Mouse (Mus musculus) C2C12 (cell line): ENCODE measurements around the gene Scnm1. TPM values are rescaled to one million over a fixed set of nuclear protein-coding genes. Genes with fewer than 3 reads are reported as not detected.

Source experiments
- H3K27me3 ChIP-seq: one replicate; pipeline ENCODE4 v1.6.1; 2011; ENCODE audit not compliant: control insufficient read depth, insufficient read depth, insufficient read length
- H3K36me3 ChIP-seq: one replicate; pipeline ENCODE4 v1.6.1; 2011; ENCODE audit not compliant: control insufficient read depth, insufficient read depth
- H3K4me3 ChIP-seq: one replicate; pipeline ENCODE4 v1.5.1; 2011; ENCODE audit warnings: mild to moderate bottlenecking, control low read depth; ENCODE audit not compliant: poor library complexity, insufficient read depth, severe bottlenecking
- H3K79me2 ChIP-seq: one replicate; pipeline ENCODE4 v1.6.1; 2011; ENCODE audit not compliant: control insufficient read depth, insufficient read depth
- H3K79me3 ChIP-seq: one replicate; pipeline ENCODE4 v1.6.1; 2011; ENCODE audit warnings: low read depth, control low read depth
- H3ac ChIP-seq: one replicate; pipeline ENCODE3; 2011; ENCODE audit warnings: low read depth; ENCODE audit not compliant: control insufficient read depth, insufficient read length
- CEBPB ChIP-seq: IDR thresholded peaks from one replicate; pipeline ENCODE4 v1.6.1; 2011; ENCODE audit warnings: low read depth, mild to moderate bottlenecking, control low read depth, moderate library complexity
- CTCF ChIP-seq: IDR thresholded peaks from one replicate; pipeline ENCODE4 v1.5.1; 2011; ENCODE audit not compliant: control insufficient read depth, insufficient read depth, insufficient read length
- FOSL1 ChIP-seq: IDR thresholded peaks from one replicate; pipeline ENCODE4 v1.8.0; 2011; ENCODE audit warnings: mild to moderate bottlenecking, low read length; ENCODE audit not compliant: poor library complexity, insufficient read depth, severe bottlenecking
- MAX ChIP-seq: IDR thresholded peaks from one replicate; pipeline ENCODE4 v1.6.1; 2011; ENCODE audit warnings: mild to moderate bottlenecking, control low read depth
- MYOD1 ChIP-seq: IDR thresholded peaks from one replicate; pipeline ENCODE4 v1.6.1; 2011; ENCODE audit warnings: low read depth; ENCODE audit not compliant: control insufficient read depth, insufficient read length
- MYOG ChIP-seq: IDR thresholded peaks from one replicate; pipeline ENCODE4 v1.6.1; 2011; ENCODE audit not compliant: control insufficient read depth, insufficient read length; ENCODE audit errors: extremely low read depth
- USF1 ChIP-seq: IDR thresholded peaks from one replicate; pipeline ENCODE4 v1.6.1; 2011; ENCODE audit warnings: low read depth, mild to moderate bottlenecking, control low read depth, moderate library complexity
- polyA plus RNA-seq: library from polyadenylated mRNA; unstranded; fragments of >200 nt; fragmentation: generic; extraction: Trizol; gene quantifications from one replicate; pipeline ENCODE4 v1.2.1, GENCODE M21; 2012; ENCODE audit warnings: missing spikeins

Scnm1 gene
- polyA plus RNA-seq, 1 experiment: 22.2 TPM

DNA sequence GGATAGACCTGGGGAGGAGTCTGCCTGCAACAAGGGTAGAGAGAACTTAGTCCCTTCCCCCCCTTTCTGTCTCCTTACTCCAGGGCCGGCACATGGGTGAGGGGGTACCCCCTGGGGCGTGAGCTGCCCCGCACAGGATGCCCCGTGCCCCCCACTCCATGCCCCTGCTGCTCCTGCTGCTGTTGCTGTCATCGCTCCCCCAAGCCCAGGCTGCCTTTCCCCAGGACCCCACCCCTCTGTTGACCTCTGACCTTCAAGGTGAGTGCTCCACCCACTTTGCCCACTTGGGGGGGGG lies 30.4 kb upstream of the Scnm1 start:
- no peaks in the 10 kb centered on the region for H3K36me3 ChIP-seq
- no peak overlapping the region for H3K4me3 ChIP-seq

DNA sequence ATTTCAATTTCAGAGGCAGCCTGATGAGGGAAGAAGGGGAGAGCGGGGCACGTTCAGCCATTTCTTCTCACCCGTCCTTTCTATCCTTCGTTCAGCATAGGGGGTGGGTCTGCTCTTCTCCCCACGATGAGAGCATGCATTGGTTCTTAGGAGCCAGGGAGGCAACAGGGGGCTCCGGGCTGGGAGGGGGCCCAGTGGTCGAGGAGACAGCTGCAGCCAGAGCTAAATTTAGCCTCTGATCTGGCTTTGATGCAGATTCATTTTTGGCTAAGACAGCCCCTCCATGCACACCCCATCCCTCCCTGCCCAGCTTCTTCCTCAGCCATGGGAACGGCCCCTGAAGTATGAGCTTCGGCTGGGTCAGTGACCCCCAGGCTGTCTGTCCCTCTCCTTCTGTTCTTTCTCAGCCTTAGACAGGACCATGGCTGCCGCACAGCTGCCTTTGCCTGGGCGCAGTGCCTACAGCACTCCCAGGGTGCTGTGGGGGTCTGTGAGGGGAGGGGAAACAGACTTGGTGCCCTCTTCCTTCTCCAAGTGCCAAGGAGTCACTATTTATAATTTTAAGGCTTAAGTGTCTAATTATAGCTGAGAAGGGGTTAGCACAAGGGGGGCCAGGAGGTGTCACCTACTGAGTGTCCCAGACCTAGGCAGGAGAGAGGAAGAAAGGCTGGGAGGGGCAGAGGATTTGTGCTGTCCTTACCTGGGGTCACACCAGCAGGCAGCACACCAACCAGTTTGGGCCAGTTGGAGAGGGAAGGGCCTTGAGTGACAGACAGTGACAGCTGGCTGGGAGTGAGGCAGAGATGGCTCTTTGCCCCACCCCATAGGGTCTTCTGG lies 29.8 kb upstream of the Scnm1 start:
- peak; percentile 99 for TF ChIP-seq MYOD1
- TF ChIP-seq MAX: no peak
- Histone ChIP-seq H3K36me3 (no peaks in the 10 kb centered on the region), H3K4me3 (no peak overlapping the region), H3K79me3 (no peaks in the 10 kb centered on the region), H3K27me3 (no peaks in the 10 kb centered on the region), H3ac (peak overlapping the region; percentile 12), H3K79me2 (no peaks in the 10 kb centered on the region)

More for the DNA sequence above, 30.4 kb upstream of the Scnm1 start:
- no peaks in the 10 kb centered on the region for H3K79me2 ChIP-seq
- H3K27me3 ChIP-seq: no peaks in the 10 kb centered on the region
- no peaks in the 10 kb centered on the region for H3K79me3 ChIP-seq
- H3ac ChIP-seq: no peak overlapping the region
- no peak for TF ChIP-seq MAX
- TF ChIP-seq MYOD1: no peak
- no peak for TF ChIP-seq CEBPB
- TF ChIP-seq CTCF: no peak
- TF ChIP-seq MYOG: no peak
- no peak for TF ChIP-seq FOSL1
- no peak for TF ChIP-seq USF1

GRCm38 (mm10) chr3:95162345-95162628 lies 28.5 kb upstream of the Scnm1 start:
- TF ChIP-seq USF1 (no peak), FOSL1 (no peak), MYOG (no peak), CEBPB (no peak), CTCF (no peak), MAX (no peak), MYOD1 (no peak)
- no peak overlapping the region for H3ac ChIP-seq
- H3K79me3 ChIP-seq: no peaks in the 10 kb centered on the region
- H3K4me3 ChIP-seq: no peak overlapping the region
- no peaks in the 10 kb centered on the region for H3K36me3 ChIP-seq
- no peaks in the 10 kb centered on the region for H3K79me2 ChIP-seq
- H3K27me3 ChIP-seq: no peaks in the 10 kb centered on the region

DNA sequence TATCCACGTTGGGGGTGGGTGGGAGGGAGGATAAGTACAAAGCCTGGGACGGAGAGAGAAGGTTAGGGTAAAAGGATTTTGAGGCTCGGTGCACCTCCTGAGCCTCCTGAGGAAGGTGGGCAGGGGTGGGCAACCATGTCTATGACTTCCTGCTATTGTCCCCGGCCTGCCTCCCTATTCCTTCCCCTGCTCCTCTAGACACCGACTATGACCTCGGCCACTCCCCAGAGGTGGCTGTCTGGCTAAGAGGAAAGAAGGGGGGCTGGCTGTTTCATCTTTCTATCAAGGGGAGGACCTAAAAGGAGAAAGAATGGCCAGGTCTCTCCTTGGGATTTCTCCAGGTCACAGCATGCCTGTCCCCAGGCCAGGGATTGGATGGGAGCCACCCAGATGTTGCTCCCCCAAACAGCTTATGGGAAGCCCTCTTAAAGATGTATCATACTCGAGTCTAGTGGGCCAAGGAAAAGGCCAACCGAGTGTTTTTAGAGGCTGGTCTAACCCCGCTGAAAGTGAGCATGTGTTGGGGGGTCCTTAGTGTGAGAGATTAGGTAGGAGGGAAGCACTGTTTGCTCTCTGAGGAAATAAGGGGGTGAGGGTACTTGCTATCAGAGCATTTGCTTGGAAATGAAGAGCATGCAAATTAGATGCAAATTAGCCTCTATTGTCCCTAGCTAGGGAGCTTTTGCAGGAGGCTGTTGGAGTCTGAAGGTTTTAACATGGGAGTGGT lies 28.0 kb upstream of the Scnm1 start:
- Histone ChIP-seq H3K27me3 (no peaks in the 10 kb centered on the region), H3K36me3 (no peaks in the 10 kb centered on the region), H3K79me2 (no peaks in the 10 kb centered on the region), H3ac (no peak overlapping the region), H3K4me3 (no peak overlapping the region), H3K79me3 (no peaks in the 10 kb centered on the region)
- no peak for TF ChIP-seq MAX
- no peak for TF ChIP-seq CEBPB
- no peak for TF ChIP-seq FOSL1
- no peak for TF ChIP-seq MYOG
- TF ChIP-seq MYOD1: no peak
- TF ChIP-seq CTCF: no peak

GRCm38 (mm10) chr3:95161041-95161551 lies 27.3 kb upstream of the Scnm1 start:
- H3K79me2 ChIP-seq: no peaks in the 10 kb centered on the region
- H3ac ChIP-seq: peak overlapping the region; percentile 56
- peak overlapping the region; percentile 40 for H3K4me3 ChIP-seq
- no peaks in the 10 kb centered on the region for H3K36me3 ChIP-seq
- H3K79me3 ChIP-seq: no peaks in the 10 kb centered on the region
- H3K27me3 ChIP-seq: no peaks in the 10 kb centered on the region
- TF ChIP-seq MYOG: no peak
- TF ChIP-seq USF1: no peak
- TF ChIP-seq FOSL1: no peak
